Mouse (Mus musculus) stomach, postnatal 0 days (tissue): ENCODE data around the gene Nupr1l.

Source experiments
- CTCF ChIP-seq: IDR thresholded peaks from 2 replicates; pipeline ENCODE4 v1.5.1; 2016; ENCODE audit warnings: antibody characterized with exemption, low read depth, mild to moderate bottlenecking, moderate library complexity
- EP300 ChIP-seq: optimal IDR thresholded peaks from 2 replicates; pipeline ENCODE3; 2016; ENCODE audit warnings: antibody characterized with exemption

- TF ChIP-seq CTCF (peak; percentile 74), EP300 (no peak)
Observed at GRCm38 (mm10) chr5:129914024-129914423, 5.7 kb downstream of the Nupr1l start.
